Mouse (Mus musculus) testis, adult 2 months (tissue): ENCODE data around the gene Tmem132a.

ENCODE experiments used
- CTCF ChIP-seq: fragments of 200-500 bp; IDR thresholded peaks from 2 replicates; pipeline ENCODE4 v1.5.1; 2012; ENCODE audit warnings: low read depth, mild to moderate bottlenecking, inconsistent platforms, low read length, moderate library complexity; ENCODE audit not compliant: control insufficient read depth, insufficient read depth, insufficient replicate concordance
- POLR2A ChIP-seq: fragments of 200-500 bp; IDR thresholded peaks from 2 replicates; pipeline ENCODE4 v1.6.1; 2012; ENCODE audit warnings: low read depth, mild to moderate bottlenecking, inconsistent platforms, low read length, moderate library complexity; ENCODE audit not compliant: control insufficient read depth

DNA sequence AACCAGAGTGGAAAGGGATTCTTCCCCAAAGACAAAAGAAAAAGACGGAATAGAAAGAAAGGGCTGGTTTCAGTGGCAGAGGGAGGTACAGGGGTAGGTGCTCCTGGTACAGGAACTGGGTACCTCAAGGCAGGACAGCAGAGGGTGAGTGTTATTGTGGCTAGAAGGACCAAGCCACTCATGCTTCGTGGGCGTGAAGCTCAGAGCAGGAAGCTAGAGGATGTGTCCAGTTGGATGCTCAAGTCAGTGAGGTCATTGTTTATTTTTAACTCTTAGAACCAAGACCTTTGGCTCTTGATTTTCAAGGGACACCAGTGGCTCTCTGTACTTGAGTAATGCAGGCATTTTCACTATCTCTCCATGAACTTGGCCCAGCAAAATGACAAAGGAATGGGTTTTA is 37.7 kb downstream of the Tmem132a start:
- TF ChIP-seq CTCF (no peak), POLR2A (no peak)
